Mouse (Mus musculus): ENCODE results near the gene Tmem131l. TPM values are rescaled to one million over a fixed set of nuclear protein-coding genes. Genes with fewer than 3 reads are reported as not detected.

Gene Tmem131l
- polyA plus RNA-seq, 1 experiment from 2014 or later = 123 TPM

DNA sequence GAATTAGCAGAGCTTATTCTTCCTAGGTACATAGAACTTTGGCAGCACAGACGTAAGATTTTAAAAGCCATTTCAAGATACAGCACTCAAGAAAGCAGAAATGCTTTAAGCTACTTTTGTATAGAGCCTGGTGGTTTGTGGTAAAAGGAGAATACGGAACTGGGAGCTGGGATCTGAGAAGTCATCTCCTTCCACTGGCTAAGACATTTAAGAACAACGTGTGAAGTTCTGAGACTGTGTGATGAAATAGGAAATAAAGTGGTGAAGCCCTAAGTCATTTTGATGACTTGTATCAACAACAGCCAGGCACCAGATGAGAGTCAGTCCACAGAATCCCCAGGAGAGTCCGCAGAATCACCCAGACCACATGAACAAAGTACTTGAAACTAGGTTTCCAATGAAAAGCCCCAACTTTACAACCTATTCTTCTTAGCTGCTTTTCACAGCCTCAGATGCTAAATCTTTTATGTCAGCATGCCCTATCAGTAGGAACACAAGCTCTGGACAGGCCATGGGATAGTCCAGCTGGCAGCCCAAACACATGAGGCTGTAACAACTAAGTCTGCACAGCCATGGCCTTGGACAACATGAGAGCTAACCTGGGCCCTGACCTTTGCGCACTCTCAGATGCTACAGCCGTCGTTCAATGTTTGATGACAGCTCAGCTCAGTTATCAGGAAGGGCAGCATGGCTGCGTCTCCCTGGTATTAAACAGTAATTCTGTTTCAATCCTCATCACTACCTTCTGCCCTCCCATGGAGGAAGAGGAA lies 92.3 kb downstream of the Tmem131l start:
- peaks cover 11% of the 10 kb centered on the region; the same call in 1 of the 2 replicates for H3K4me1 ChIP-seq (ENCODE audit: control insufficient read depth, insufficient read depth, low read length)
- H3K9ac ChIP-seq (ENCODE audit: low read length) = no peak overlapping the region
- 82% methylated on average over 8 of the region's 8 CpGs for WGBS
- DNase-seq (ENCODE audit: low spot score) (no peak), ATAC-seq (no peak)
- no peak overlapping the region for H3K4me3 ChIP-seq (ENCODE audit: low read depth, low read length)
- no peak overlapping the region for H3K4me2 ChIP-seq (ENCODE audit: low read length)
- H3K36me3 ChIP-seq (ENCODE audit: control insufficient read depth, insufficient read depth, low read length) = peaks cover 15% of the 10 kb centered on the region; the same call in 1 of the 2 replicates
- H3K9me3 ChIP-seq (replicated peaks; ENCODE audit: control insufficient read depth, low read length) = no peaks in the 10 kb centered on the region
- H3K27me3 ChIP-seq (replicated peaks; ENCODE audit: control insufficient read depth, insufficient read depth, low read length) = no peaks in the 10 kb centered on the region
- H3K27ac ChIP-seq (ENCODE audit: low read depth, low read length) = peak overlapping the region; percentile 3; the same call in 1 of the 2 replicates

DNA sequence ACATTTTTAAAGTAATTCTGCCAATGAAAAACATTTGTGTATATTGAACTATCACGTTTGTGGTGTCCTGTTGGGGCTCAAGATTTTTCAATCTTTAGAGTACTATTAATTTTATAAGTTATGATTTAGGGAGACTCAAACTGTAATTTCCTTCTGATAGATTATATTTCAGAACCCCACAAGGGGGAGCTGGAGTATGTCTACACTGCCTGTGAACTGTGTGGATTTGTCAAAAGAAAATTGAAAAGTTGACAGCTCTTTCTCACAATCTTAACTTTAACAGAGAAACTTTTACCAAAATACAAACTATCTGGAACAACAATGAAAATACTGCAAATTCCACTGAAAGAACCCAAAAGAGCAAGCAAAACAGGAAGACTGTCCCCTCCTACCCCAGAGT lies 93.1 kb downstream of the Tmem131l start:
- Histone ChIP-seq H3K27ac (ENCODE audit: low read depth, low read length) (no peak overlapping the region), H3K4me2 (ENCODE audit: low read length) (no peak overlapping the region), H3K4me1 (ENCODE audit: control insufficient read depth, insufficient read depth, low read length) (peaks cover 11% of the 10 kb centered on the region; the same call in 1 of the 2 replicates), H3K27me3 (replicated peaks; ENCODE audit: control insufficient read depth, insufficient read depth, low read length) (no peaks in the 10 kb centered on the region), H3K9me3 (replicated peaks; ENCODE audit: control insufficient read depth, low read length) (no peaks in the 10 kb centered on the region), H3K36me3 (ENCODE audit: control insufficient read depth, insufficient read depth, low read length) (peaks cover 23% of the 10 kb centered on the region), H3K4me3 (ENCODE audit: low read depth, low read length) (no peak overlapping the region), H3K9ac (ENCODE audit: low read length) (no peak overlapping the region)
- peak; percentile 68 for DNase-seq (ENCODE audit: low spot score)
- 74% methylated on average over 1 of the region's 1 CpGs for WGBS
- ATAC-seq = no peak

DNA sequence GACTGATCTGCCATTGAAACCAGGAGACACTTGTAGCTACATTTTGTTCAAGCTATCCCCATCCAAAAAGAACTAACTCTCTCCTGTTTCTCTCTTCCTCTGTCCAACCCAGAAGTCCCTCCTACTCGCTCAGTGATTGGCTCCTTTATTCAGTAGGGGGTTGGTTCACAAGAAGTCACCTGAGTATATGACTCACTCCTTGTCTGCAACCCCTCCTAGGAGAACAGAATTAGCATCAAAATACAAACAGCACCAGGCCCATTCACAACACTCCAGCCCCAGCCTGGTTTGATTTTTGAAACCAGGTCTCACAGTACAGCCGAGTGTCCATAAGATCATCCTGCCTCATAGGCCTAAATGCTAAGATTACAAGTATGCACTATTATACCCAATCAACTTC lies 96.3 kb downstream of the Tmem131l start:
- H3K27me3 ChIP-seq (replicated peaks; ENCODE audit: control insufficient read depth, insufficient read depth, low read length) = no peaks in the 10 kb centered on the region
- no peaks in the 10 kb centered on the region for H3K9me3 ChIP-seq (replicated peaks; ENCODE audit: control insufficient read depth, low read length)
- no peak overlapping the region for H3K4me2 ChIP-seq (ENCODE audit: low read length)
- DNase-seq (ENCODE audit: low spot score) (no peak), ATAC-seq (no peak)
- no peak overlapping the region for H3K9ac ChIP-seq (ENCODE audit: low read length)
- H3K36me3 ChIP-seq (ENCODE audit: control insufficient read depth, insufficient read depth, low read length) = peaks cover 49% of the 10 kb centered on the region
- WGBS = 71% methylated on average over 2 of the region's 2 CpGs
- no peak overlapping the region for H3K27ac ChIP-seq (ENCODE audit: low read depth, low read length)
- no peak overlapping the region for H3K4me3 ChIP-seq (ENCODE audit: low read depth, low read length)
- peaks cover 1% of the 10 kb centered on the region; the same call in 1 of the 2 replicates for H3K4me1 ChIP-seq (ENCODE audit: control insufficient read depth, insufficient read depth, low read length)

DNA sequence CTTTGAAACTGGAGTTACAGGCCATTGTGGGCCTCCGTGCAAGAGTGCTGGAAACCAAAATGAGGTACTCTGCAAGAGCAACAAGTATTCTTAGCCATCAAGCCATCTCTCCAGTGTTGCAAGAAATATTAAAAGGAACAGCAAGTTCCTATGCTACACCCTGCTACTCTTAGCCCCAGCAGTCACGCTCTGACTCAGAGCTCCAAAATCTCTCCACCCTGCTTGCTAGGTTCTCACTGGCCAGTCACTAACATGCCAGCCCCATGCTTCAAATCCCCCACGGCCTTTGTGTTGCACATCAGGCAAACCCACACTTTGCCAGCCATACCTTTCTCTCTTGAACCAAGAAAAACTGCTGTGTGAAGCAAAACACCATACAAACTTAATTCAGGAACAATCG lies 96.8 kb downstream of the Tmem131l start:
- 83% methylated on average over 4 of the region's 4 CpGs for WGBS
- ATAC-seq (no peak), DNase-seq (ENCODE audit: low spot score) (no peak)
- Histone ChIP-seq H3K9me3 (replicated peaks; ENCODE audit: control insufficient read depth, low read length) (no peaks in the 10 kb centered on the region), H3K4me1 (ENCODE audit: control insufficient read depth, insufficient read depth, low read length) (no peaks in the 10 kb centered on the region), H3K36me3 (ENCODE audit: control insufficient read depth, insufficient read depth, low read length) (peaks cover 54% of the 10 kb centered on the region), H3K9ac (ENCODE audit: low read length) (no peak overlapping the region), H3K4me2 (ENCODE audit: low read length) (no peak overlapping the region), H3K27me3 (replicated peaks; ENCODE audit: control insufficient read depth, insufficient read depth, low read length) (no peaks in the 10 kb centered on the region), H3K27ac (ENCODE audit: low read depth, low read length) (no peak overlapping the region), H3K4me3 (ENCODE audit: low read depth, low read length) (no peak overlapping the region)

DNA sequence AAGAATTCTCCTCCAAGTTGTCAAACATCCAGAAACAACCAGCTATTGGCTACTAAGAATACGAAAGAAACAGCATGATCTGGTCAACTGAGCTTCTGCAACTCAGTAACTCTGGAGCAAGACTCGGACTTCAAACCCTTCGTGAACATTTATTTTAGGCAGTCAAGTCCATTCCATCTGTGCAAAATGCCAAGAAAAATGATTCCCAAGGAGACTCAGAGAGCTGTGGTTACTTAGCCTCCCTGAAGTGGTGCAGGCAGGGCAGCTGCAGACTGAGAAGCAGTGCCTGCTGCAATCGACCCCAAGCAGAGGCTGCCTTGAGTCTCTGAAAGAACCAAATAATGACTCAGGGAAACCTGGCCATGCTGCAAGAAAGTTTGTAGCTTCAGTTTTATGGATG lies 98.1 kb downstream of the Tmem131l start:
- no peak for ATAC-seq
- Histone ChIP-seq H3K9ac (ENCODE audit: low read length) (no peak overlapping the region), H3K27ac (ENCODE audit: low read depth, low read length) (no peak overlapping the region), H3K4me3 (ENCODE audit: low read depth, low read length) (no peak overlapping the region), H3K36me3 (ENCODE audit: control insufficient read depth, insufficient read depth, low read length) (peaks cover 64% of the 10 kb centered on the region), H3K4me2 (ENCODE audit: low read length) (no peak overlapping the region), H3K9me3 (replicated peaks; ENCODE audit: control insufficient read depth, low read length) (no peaks in the 10 kb centered on the region), H3K27me3 (replicated peaks; ENCODE audit: control insufficient read depth, insufficient read depth, low read length) (no peaks in the 10 kb centered on the region), H3K4me1 (ENCODE audit: control insufficient read depth, insufficient read depth, low read length) (no peaks in the 10 kb centered on the region)
- WGBS = 85% methylated on average over 4 of the region's 4 CpGs
- DNase-seq (ENCODE audit: low spot score) = no peak

DNA sequence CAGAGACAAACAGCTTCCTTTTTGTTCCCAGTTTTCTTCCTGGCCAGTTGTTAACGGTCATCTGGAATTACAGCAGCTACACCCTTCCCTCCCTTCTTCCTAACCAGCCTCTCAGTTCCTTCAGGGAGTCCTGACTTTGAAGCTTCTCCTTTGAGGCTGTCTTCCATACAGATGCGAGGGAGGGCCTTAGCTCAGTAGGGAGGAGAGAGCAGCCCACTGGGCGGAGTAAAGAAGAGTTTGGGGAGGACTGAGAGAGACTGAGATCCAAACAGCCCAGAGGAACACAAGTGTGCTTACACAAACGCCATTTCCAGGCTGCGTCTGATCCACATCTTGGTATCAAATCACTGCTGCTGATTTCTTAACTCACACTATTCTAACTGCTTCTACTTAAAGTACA lies 101.1 kb downstream of the Tmem131l start:
- no peak overlapping the region for H3K27ac ChIP-seq (ENCODE audit: low read depth, low read length)
- WGBS = 43% methylated on average over 5 of the region's 5 CpGs
- no peaks in the 10 kb centered on the region for H3K4me1 ChIP-seq (ENCODE audit: control insufficient read depth, insufficient read depth, low read length)
- no peaks in the 10 kb centered on the region for H3K27me3 ChIP-seq (replicated peaks; ENCODE audit: control insufficient read depth, insufficient read depth, low read length)
- ATAC-seq (no peak), DNase-seq (ENCODE audit: low spot score) (no peak)
- H3K36me3 ChIP-seq (ENCODE audit: control insufficient read depth, insufficient read depth, low read length) = peaks cover 87% of the 10 kb centered on the region
- H3K9ac ChIP-seq (ENCODE audit: low read length) = no peak overlapping the region
- H3K9me3 ChIP-seq (replicated peaks; ENCODE audit: control insufficient read depth, low read length) = no peaks in the 10 kb centered on the region
- no peak overlapping the region for H3K4me2 ChIP-seq (ENCODE audit: low read length)
- no peak overlapping the region for H3K4me3 ChIP-seq (ENCODE audit: low read depth, low read length)

DNA sequence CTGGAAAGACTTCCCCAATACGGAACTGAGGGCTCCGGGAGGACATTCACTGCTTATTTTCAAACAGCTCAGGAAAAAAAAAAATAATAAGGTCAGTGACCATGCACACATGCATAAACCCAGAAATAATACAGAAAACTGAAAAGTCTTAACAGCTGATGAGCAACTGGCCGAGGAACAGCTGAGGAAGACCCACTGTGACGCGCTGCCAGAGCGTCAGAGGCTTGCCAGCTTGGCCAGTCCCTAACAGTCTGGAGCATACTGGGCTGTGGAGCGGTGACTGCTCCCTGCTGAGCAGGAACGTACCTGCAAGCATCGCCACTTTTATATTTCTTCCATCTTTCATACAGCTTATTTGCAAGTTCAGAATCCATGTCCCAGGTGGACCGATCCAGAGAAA lies 105.5 kb downstream of the Tmem131l start:
- H3K27ac ChIP-seq (ENCODE audit: low read depth, low read length) = no peak overlapping the region
- DNase-seq (ENCODE audit: low spot score) = no peak

DNA sequence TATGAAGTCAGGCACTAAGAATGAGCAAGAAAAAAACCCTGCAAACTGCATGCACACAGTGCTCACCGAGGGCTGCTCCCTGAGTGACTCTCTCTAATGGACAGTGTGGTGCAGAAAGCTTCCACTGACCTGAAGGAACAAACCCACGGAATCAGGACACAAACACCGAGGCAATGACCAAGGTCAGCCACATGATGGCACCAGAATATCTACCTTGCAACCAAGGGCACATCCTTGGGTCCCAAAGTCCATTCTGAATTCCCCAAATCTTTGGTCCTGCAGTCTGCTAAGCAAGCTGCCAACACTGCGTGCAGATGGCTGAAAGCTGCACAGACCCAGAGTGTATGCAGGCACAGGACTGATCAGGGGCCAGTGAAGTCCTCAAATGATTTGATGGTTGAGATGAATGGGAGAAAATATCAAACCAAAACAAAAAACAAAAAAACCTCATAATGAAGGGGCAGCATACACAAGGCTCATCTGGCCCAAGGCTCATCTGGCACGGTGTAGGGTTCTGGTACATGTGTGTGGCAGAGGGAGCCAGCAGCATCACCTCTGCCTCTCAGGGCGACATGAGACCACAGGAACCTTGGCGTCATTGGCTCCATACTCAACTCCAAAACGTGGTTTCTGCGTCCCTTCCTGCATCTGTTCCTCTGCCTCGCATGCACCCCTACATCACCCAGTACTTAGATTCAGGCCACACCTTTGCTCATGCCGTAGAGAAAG lies 124.0 kb downstream of the Tmem131l start:
- no peak overlapping the region for H3K27ac ChIP-seq (ENCODE audit: low read depth, low read length)
- no peaks in the 10 kb centered on the region for H3K27me3 ChIP-seq (replicated peaks; ENCODE audit: control insufficient read depth, insufficient read depth, low read length)
- H3K4me2 ChIP-seq (ENCODE audit: low read length) = no peak overlapping the region
- H3K9me3 ChIP-seq (replicated peaks; ENCODE audit: control insufficient read depth, low read length) = no peaks in the 10 kb centered on the region
- H3K4me1 ChIP-seq (ENCODE audit: control insufficient read depth, insufficient read depth, low read length) = no peaks in the 10 kb centered on the region
- H3K9ac ChIP-seq (ENCODE audit: low read length) = no peak overlapping the region
- H3K36me3 ChIP-seq (ENCODE audit: control insufficient read depth, insufficient read depth, low read length) = peaks cover 95% of the 10 kb centered on the region
- ATAC-seq (peak; percentile 47; the same call in 1 of the 2 replicates), DNase-seq (ENCODE audit: low spot score) (peak; percentile 62)
- H3K4me3 ChIP-seq (ENCODE audit: low read depth, low read length) = no peak overlapping the region
- WGBS = 75% methylated on average over 11 of the region's 11 CpGs

More for the DNA sequence above, 105.5 kb downstream of the Tmem131l start:
- H3K36me3 ChIP-seq (ENCODE audit: control insufficient read depth, insufficient read depth, low read length) = peaks cover 94% of the 10 kb centered on the region
- no peaks in the 10 kb centered on the region for H3K9me3 ChIP-seq (replicated peaks; ENCODE audit: control insufficient read depth, low read length)
- no peaks in the 10 kb centered on the region for H3K4me1 ChIP-seq (ENCODE audit: control insufficient read depth, insufficient read depth, low read length)
- no peaks in the 10 kb centered on the region for H3K27me3 ChIP-seq (replicated peaks; ENCODE audit: control insufficient read depth, insufficient read depth, low read length)
- no peak overlapping the region for H3K4me3 ChIP-seq (ENCODE audit: low read depth, low read length)
- no peak overlapping the region for H3K4me2 ChIP-seq (ENCODE audit: low read length)
- no peak for ATAC-seq
- H3K9ac ChIP-seq (ENCODE audit: low read length) = no peak overlapping the region
- 90% methylated on average over 10 of the region's 10 CpGs for WGBS

DNA sequence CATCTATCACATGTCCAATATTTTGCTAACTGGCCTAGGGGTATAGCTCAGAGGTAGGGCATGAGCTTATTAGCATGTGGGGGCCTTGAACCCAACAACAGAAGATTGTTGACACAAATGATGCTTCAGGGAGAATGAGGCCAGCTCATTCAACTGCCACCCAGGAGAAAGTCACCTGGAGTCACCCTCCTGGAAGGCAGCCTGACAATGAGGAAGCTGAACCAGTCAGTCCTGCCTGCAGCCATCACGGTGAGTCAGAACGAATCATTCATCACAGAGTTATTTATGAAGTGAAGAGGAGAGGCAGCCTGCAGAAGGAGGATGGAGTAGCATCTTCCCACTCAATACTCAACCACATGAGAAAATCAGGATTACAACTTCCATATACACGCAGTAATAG lies 124.9 kb downstream of the Tmem131l start:
- peaks cover 95% of the 10 kb centered on the region for H3K36me3 ChIP-seq (ENCODE audit: control insufficient read depth, insufficient read depth, low read length)
- H3K4me3 ChIP-seq (ENCODE audit: low read depth, low read length) = no peak overlapping the region
- no peak overlapping the region for H3K4me2 ChIP-seq (ENCODE audit: low read length)
- WGBS = 94% methylated on average over 3 of the region's 3 CpGs
- no peaks in the 10 kb centered on the region for H3K4me1 ChIP-seq (ENCODE audit: control insufficient read depth, insufficient read depth, low read length)
- no peak for ATAC-seq
- H3K9me3 ChIP-seq (replicated peaks; ENCODE audit: control insufficient read depth, low read length) = no peaks in the 10 kb centered on the region
- no peaks in the 10 kb centered on the region for H3K27me3 ChIP-seq (replicated peaks; ENCODE audit: control insufficient read depth, insufficient read depth, low read length)
- no peak overlapping the region for H3K27ac ChIP-seq (ENCODE audit: low read depth, low read length)
- no peak for DNase-seq (ENCODE audit: low spot score)
- no peak overlapping the region for H3K9ac ChIP-seq (ENCODE audit: low read length)

Data from forebrain, embryonic 14.5 days (tissue).